Mouse (Mus musculus) CD4-positive naive resting alpha-beta T cell, adult 76 days (primary cell): ENCODE data around the gene Spata31. TPM values are rescaled to one million over a fixed set of nuclear protein-coding genes. Genes with fewer than 3 reads are reported as not detected.

Source experiments
- total RNA-seq: library from RNA; stranded (reverse); gene quantifications from one replicate; pipeline ENCODE4 v1.2.4, GENCODE M21; 2023

Spata31 gene
- not detected for total RNA-seq

DNA sequence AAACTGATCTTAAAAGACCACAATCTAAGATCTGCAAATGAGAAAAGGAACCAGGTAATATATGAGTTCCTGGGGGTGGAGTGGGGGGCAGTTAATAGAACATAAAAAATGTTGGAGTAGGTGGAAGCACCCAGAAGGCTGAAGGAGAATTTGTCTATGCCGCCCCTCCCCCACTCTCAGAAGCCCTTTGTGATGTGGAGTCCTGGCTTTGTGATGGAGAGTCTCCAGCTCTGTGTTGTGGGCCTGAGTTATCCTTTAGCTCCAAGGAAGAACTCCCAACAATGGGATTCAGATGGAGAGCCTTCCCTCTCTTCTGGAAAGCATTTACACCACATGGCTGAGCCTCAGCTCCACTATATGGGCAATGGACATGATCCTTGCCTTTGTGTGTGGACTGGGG lies at the start of gene Spata31:
TSS of gene Spata31 (plus strand) at position 216 of the 400 bp plus-strand sequence.

DNA sequence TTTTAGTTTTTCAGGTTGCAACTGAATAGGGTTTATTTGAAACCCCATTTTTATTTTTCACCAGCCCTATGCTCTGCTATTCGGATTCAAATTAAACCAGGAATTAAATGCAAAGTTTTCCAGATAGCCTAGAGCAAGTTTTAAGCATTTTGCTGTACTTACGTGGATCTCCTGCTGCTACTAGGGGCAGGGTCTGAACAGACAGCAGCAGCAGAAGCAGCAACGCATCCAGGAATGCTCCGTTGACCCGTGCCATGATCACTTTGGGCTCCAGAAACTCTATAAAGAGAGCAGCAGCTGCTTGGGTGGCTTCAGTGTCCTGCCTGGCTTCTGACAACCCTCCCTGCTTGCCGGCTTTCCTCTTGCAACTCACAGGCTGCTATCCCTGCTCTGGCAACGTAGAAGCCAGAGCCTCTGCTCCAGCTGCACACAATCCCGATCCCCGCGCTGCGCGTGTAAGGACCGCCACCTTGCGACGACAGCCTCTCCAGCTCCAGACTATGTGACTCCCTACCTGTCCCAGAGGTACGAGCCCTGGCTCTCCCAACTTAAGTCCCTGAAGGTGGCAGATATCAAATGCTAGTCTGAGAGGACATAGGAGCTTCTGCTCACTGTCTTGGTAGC lies 13.5 kb upstream of the Spata31 start, which contains the start of gene Cntnap3:
TSS of gene Cntnap3 (minus strand) at position 371 of the 624 bp plus-strand sequence.

Other genes starting within 250 kb of the Spata31 start
- gene Cntnap3, start 13.5 kb upstream of the Spata31 start, total RNA-seq, result not detected
- gene Spata31d1c, start 115.7 kb downstream of the Spata31 start, total RNA-seq, result not detected
- not detected for gene Prss47, start 135.4 kb downstream of the Spata31 start, total RNA-seq
- 39.5 TPM for gene Mfsd14b, start 195.6 kb downstream of the Spata31 start, total RNA-seq
- gene Olfr465-ps1, start 220.7 kb downstream of the Spata31 start, total RNA-seq, result not detected
- not detected for gene Olfr466, start 232.8 kb downstream of the Spata31 start, total RNA-seq